Mouse (Mus musculus): ENCODE measurements at regions not wholly inside any gene's neighbourhood (a gene's known extent, or its start where the extent isn't known, plus 50 kb on each side); places are given as distances from the start of the nearest gene placed in this dataset.

DNA sequence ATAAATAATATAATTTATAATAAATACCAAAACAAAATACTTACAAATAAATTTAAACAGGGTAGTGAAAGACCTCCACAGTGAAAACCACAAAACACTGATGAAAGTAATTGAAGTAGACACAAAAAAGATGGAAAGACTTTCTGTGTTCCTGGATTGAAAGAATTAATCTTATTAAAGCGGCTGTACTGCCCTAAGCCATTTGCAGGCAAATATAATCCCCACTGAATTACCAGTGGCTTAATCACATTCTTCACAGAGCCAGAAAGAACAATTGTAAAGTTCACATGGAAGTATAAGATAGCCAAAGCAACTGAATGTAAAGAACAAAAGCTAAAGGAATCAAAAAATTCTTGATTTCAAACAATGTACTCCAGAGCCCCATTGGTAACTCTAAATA is 298.8 kb downstream of the Edem1 start:
- TF ChIP-seq CTCF (IDR thresholded peaks at IDR 0.05; ENCODE audit: borderline replicate concordance, insufficient read depth, low read depth, low read length) (no peak), POLR2A (IDR thresholded peaks at IDR 0.05; ENCODE audit: borderline replicate concordance, insufficient read depth, low read length) (no peak)
